In genomic region chr11:23665311-23665786, GRCm38 (mm10) we compare ENCODE assay signal across 8 mouse cellular contexts. TPM values are rescaled to one million over a fixed set of nuclear protein-coding genes. Genes with fewer than 3 reads are reported as not detected.
DNase-seq lines count a peak whose midpoint lies in the region; ATAC-seq and TF ChIP-seq lines count a peak whose summit lies in the region.

Gene Pus10, plus strand, starts transcription at chr11:23665674.

- no peaks in the 10 kb centered on the region for H3K27me3 ChIP-seq in spleen, adult 2 months (ENCODE audit: control insufficient read depth, insufficient read depth, low read length)
- H3K27me3 ChIP-seq in embryonic facial prominence, embryonic 10.5 days (replicated peaks; ENCODE audit: low read depth, poor library complexity, severe bottlenecking): no peaks in the 10 kb centered on the region
- H3K27me3 ChIP-seq in heart, embryonic 13.5 days (replicated peaks): no peaks in the 10 kb centered on the region
- no peaks in the 10 kb centered on the region for H3K27me3 ChIP-seq in kidney, postnatal 0 days (ENCODE audit: insufficient read depth, low read length)
- no peaks in the 10 kb centered on the region for H3K27me3 ChIP-seq in lung, embryonic 14.5 days (ENCODE audit: insufficient read depth, low read length)
- H3K27me3 ChIP-seq in stomach, embryonic 15.5 days (replicated peaks): no peaks in the 10 kb centered on the region

- H3K4me3 ChIP-seq in spleen, adult 2 months (ENCODE audit: extremely low read depth, insufficient read depth, insufficient read length): peak within 1 kb of the TSS; percentile 96
- H3K4me3 ChIP-seq in embryonic facial prominence, embryonic 10.5 days: peak within 1 kb of the TSS; percentile 92
- H3K4me3 ChIP-seq in heart, embryonic 13.5 days: peak within 1 kb of the TSS; percentile 84
- H3K4me3 ChIP-seq in kidney, postnatal 0 days (replicated peaks; ENCODE audit: low read depth, low read length): peak within 1 kb of the TSS; percentile 92
- peak within 1 kb of the TSS; percentile 89 for H3K4me3 ChIP-seq in lung, embryonic 14.5 days (ENCODE audit: low read depth, low read length)
- H3K4me3 ChIP-seq in stomach, embryonic 15.5 days (replicated peaks): peak within 1 kb of the TSS; percentile 97

- H3K4me2 ChIP-seq in heart, embryonic 13.5 days: peak within 1 kb of the TSS; percentile 74
- peak within 1 kb of the TSS; percentile 58 for H3K4me2 ChIP-seq in kidney, postnatal 0 days (ENCODE audit: low read length)
- H3K4me2 ChIP-seq in lung, embryonic 14.5 days: peak within 1 kb of the TSS; percentile 73
- H3K4me2 ChIP-seq in stomach, embryonic 15.5 days: peak within 1 kb of the TSS; percentile 62

- no peak for TF ChIP-seq CTCF in spleen, adult 2 months (IDR thresholded peaks at IDR 0.05; ENCODE audit: extremely low read depth, insufficient read depth, insufficient read length, insufficient replicate concordance)
- no peak for TF ChIP-seq CTCF in kidney, postnatal 0 days (IDR thresholded peaks at IDR 0.05; ENCODE audit: low read depth)
- TF ChIP-seq CTCF in lung, embryonic 14.5 days (IDR thresholded peaks at IDR 0.05; ENCODE audit: low read depth): no peak

- peak within 1 kb of the TSS; percentile 93 for H3K27ac ChIP-seq in spleen, adult 2 months (ENCODE audit: insufficient read depth, low read length)
- peak within 1 kb of the TSS; percentile 95 for H3K27ac ChIP-seq in embryonic facial prominence, embryonic 10.5 days (replicated peaks)
- peak within 1 kb of the TSS; percentile 97 for H3K27ac ChIP-seq in heart, embryonic 13.5 days (replicated peaks)
- H3K27ac ChIP-seq in kidney, postnatal 0 days: peak within 1 kb of the TSS; percentile 98
- H3K27ac ChIP-seq in lung, embryonic 14.5 days (ENCODE audit: low read depth): peak within 1 kb of the TSS; percentile 90
- peak within 1 kb of the TSS; percentile 97 for H3K27ac ChIP-seq in stomach, embryonic 15.5 days

- 0% methylated on average over 40 of the region's 40 CpGs for WGBS in spleen, adult 2 months
- under 1% methylated on average over 40 of the region's 40 CpGs for WGBS in embryonic facial prominence, embryonic 10.5 days
- WGBS in heart, embryonic 13.5 days: under 1% methylated on average over 40 of the region's 40 CpGs
- under 1% methylated on average over 35 of the region's 40 CpGs for WGBS in kidney, postnatal 0 days
- under 1% methylated on average over 40 of the region's 40 CpGs for WGBS in lung, embryonic 14.5 days
- under 1% methylated on average over 40 of the region's 40 CpGs for WGBS in stomach, embryonic 15.5 days

- no peaks in the 10 kb centered on the region for H3K36me3 ChIP-seq in spleen, adult 2 months (ENCODE audit: control insufficient read depth, insufficient read depth, low read length)
- peaks cover 8% of the 10 kb centered on the region for H3K36me3 ChIP-seq in embryonic facial prominence, embryonic 10.5 days (replicated peaks)
- peaks cover 9% of the 10 kb centered on the region for H3K36me3 ChIP-seq in heart, embryonic 13.5 days
- peaks cover 3% of the 10 kb centered on the region; the same call in 1 of the 2 replicates for H3K36me3 ChIP-seq in kidney, postnatal 0 days (ENCODE audit: insufficient read depth, low read length)
- peaks cover 5% of the 10 kb centered on the region; the same call in 1 of the 2 replicates for H3K36me3 ChIP-seq in lung, embryonic 14.5 days (ENCODE audit: insufficient read depth)
- H3K36me3 ChIP-seq in stomach, embryonic 15.5 days: peaks cover 3% of the 10 kb centered on the region; the same call in 1 of the 2 replicates

- TF ChIP-seq POLR2A in spleen, adult 2 months (IDR thresholded peaks at IDR 0.05; ENCODE audit: low read depth, low read length): no peak

- H3K9me3 ChIP-seq in embryonic facial prominence, embryonic 10.5 days: no peaks in the 10 kb centered on the region
- no peaks in the 10 kb centered on the region for H3K9me3 ChIP-seq in heart, embryonic 13.5 days
- H3K9me3 ChIP-seq in kidney, postnatal 0 days (replicated peaks; ENCODE audit: low read length): no peaks in the 10 kb centered on the region
- no peaks in the 10 kb centered on the region for H3K9me3 ChIP-seq in lung, embryonic 14.5 days (ENCODE audit: low read depth, low read length)
- no peaks in the 10 kb centered on the region for H3K9me3 ChIP-seq in stomach, embryonic 15.5 days

- no peaks in the 10 kb centered on the region; the same call in 1 of the 2 replicates for H3K4me1 ChIP-seq in spleen, adult 2 months (ENCODE audit: control insufficient read depth, insufficient read depth, insufficient read length)
- peaks cover 18% of the 10 kb centered on the region for H3K4me1 ChIP-seq in embryonic facial prominence, embryonic 10.5 days
- peaks cover 16% of the 10 kb centered on the region for H3K4me1 ChIP-seq in heart, embryonic 13.5 days
- peaks cover 8% of the 10 kb centered on the region; the same call in 1 of the 2 replicates for H3K4me1 ChIP-seq in kidney, postnatal 0 days (replicated peaks; ENCODE audit: insufficient read depth, low read length)
- no peaks in the 10 kb centered on the region for H3K4me1 ChIP-seq in lung, embryonic 14.5 days (ENCODE audit: insufficient read depth)
- H3K4me1 ChIP-seq in stomach, embryonic 15.5 days: no peaks in the 10 kb centered on the region

- DNase-seq in spleen, adult 2 months (ENCODE audit: low read depth in 1 of 2, low spot score in 2 of 2): no peak
- no peak for DNase-seq in spleen, adult 18-20 months
- DNase-seq in embryonic facial prominence, embryonic 10.5 days (ENCODE audit: low spot score): no peak
- DNase-seq in kidney, postnatal 0 days (ENCODE audit: low spot score): peak; percentile 57
- DNase-seq in lung, embryonic 14.5 days: peak; percentile 72
- DNase-seq in cerebellum, postnatal 14 days: no peak

- ATAC-seq in heart, embryonic 13.5 days (ENCODE audit: extremely low read depth, insufficient number of reproducible peaks, low FRiP score, low TSS enrichment): peak; percentile 42; the same call in 1 of the 2 replicates
- ATAC-seq in kidney, postnatal 0 days (replicated peaks; ENCODE audit: low FRiP score, low read depth): peak; percentile 12; the same call in 1 of the 2 replicates
- peak; percentile 69; the same call in 1 of the 2 replicates for ATAC-seq in lung, embryonic 14.5 days (ENCODE audit: insufficient read depth)
- ATAC-seq in stomach, embryonic 15.5 days (ENCODE audit: insufficient read depth, low FRiP score, low read depth): peak; percentile 20

- H3K9ac ChIP-seq in heart, embryonic 13.5 days: peak within 1 kb of the TSS; percentile 96
- peak within 1 kb of the TSS; percentile 94 for H3K9ac ChIP-seq in kidney, postnatal 0 days (ENCODE audit: low read depth, low read length)
- H3K9ac ChIP-seq in lung, embryonic 14.5 days: peak within 1 kb of the TSS; percentile 87
- H3K9ac ChIP-seq in stomach, embryonic 15.5 days: peak within 1 kb of the TSS; percentile 97

RNA-seq across cellular contexts. Expression of gene Pus10, which starts in this region (rescaled TPM):
- 1.5 TPM in 2 replicates for polyA plus RNA-seq in spleen, adult 2 months (2012; rRNA removed)
- 29.9 and 30.2 TPM in 2 replicates for polyA plus RNA-seq in embryonic facial prominence, embryonic 10.5 days (2016; fragmentation: Nextera tagmentation; extraction: Ambion mirVana)
- polyA plus RNA-seq in heart, embryonic 13.5 days (2015; fragmentation: Nextera tagmentation; extraction: Ambion mirVana): 11.8 and 12.0 TPM in 2 replicates
- 19.3 and 20.2 TPM in 2 replicates for polyA plus RNA-seq in kidney, postnatal 0 days (2015; fragmentation: Nextera tagmentation; extraction: Ambion mirVana)
- polyA plus RNA-seq in lung, embryonic 14.5 days (2014; fragmentation: Nextera tagmentation; extraction: Ambion mirVana): 20.2 and 24.9 TPM in 2 replicates
- 20.1 and 21.3 TPM in 2 replicates for polyA plus RNA-seq in stomach, embryonic 15.5 days (2015; fragmentation: Nextera tagmentation; extraction: Ambion mirVana)

Comparison
In these comparisons a context has a peak if more than half of its experiments do, and no peak if none do; other contexts are left out.
1. DNase-seq: peak in kidney, postnatal 0 days (single experiment) and lung, embryonic 14.5 days (single experiment); none in spleen, adult 2 months (0 of 2), spleen, adult 18-20 months (0 of 2), embryonic facial prominence, embryonic 10.5 days (single experiment) and cerebellum, postnatal 14 days (0 of 2).
2. ATAC-seq: peak in every context shown above with its lines; median percentile 69 in lung, embryonic 14.5 days; 42 in heart, embryonic 13.5 days; 20 in stomach, embryonic 15.5 days; 12 in kidney, postnatal 0 days.
3. Peak in every context shown above with its lines, with median percentiles within 50 percentile points of each other: H3K27ac ChIP-seq, H3K4me3 ChIP-seq, H3K4me2 ChIP-seq and H3K9ac ChIP-seq.